Mouse (Mus musculus): ENCODE data around the gene Ubac1. TPM values are rescaled to one million over a fixed set of nuclear protein-coding genes. Genes with fewer than 3 reads are reported as not detected.
A peak's percentile ranks its signal among the peaks of the same experiment; 100 is the strongest.

Gene Ubac1
- polyA plus RNA-seq (2014; fragmentation: Nextera tagmentation; extraction: Ambion mirVana): 113 and 120 TPM in 2 replicates

DNA sequence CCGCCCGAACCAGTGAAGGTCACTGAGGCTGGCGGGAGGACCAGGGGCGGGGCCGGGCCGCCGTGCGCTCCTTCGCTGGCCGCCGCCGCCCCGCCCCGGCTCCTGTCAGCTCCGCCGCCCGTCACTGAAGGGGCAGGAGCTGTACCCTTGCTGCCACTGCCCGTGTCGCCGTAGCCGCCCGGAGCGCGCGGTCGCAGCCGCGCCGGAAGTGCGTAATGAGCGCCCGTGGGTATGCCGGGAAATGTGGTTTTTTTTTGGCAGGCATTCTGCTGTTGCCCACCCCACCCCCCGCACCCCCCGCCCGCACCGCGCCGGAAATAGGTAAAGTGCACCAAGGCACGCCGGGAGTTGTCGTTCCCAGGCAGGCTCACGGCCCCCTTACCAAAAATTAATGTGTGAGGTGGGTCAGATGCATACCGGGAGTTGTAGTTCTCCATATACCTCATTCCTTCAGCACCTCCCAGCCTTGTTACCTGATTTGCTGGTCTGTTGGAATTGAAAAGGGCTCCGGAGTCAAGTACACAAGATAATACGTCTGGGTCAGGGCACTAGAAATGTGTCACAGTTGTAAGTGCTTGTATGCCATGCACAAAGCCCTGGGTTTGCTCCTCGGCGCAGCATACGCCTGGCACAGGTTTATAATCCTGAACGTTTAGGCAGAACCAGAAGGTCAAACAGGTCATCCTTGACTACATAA, at the start of gene Ubac1:
TSS of gene Ubac1 (minus strand) at position 187 of the 697 bp plus-strand sequence.
- no peaks in the 10 kb centered on the region for H3K36me3 ChIP-seq (replicated peaks; ENCODE audit: control insufficient read depth, insufficient read depth, low read depth, low read length)
- H3K9ac ChIP-seq (replicated peaks; ENCODE audit: low read length): peak within 1 kb of the TSS; percentile 80
- peak within 1 kb of the TSS; percentile 67 for H3K27ac ChIP-seq (replicated peaks; ENCODE audit: low read depth, low read length)
- peak within 1 kb of the TSS; percentile 86 for H3K4me2 ChIP-seq (ENCODE audit: low read depth, low read length)
- 6% methylated on average over 49 of the region's 50 CpGs for WGBS
- no peaks in the 10 kb centered on the region for H3K4me1 ChIP-seq (ENCODE audit: control insufficient read depth, insufficient read depth, low read length)
- DNase-seq (ENCODE audit: low spot score) (peak; percentile 95), ATAC-seq (replicated peaks; ENCODE audit: insufficient number of reproducible peaks, low FRiP score, low TSS enrichment, low read depth) (peak; percentile 87)
- peak within 1 kb of the TSS; percentile 85 for H3K4me3 ChIP-seq (ENCODE audit: low read depth, low read length)
- no peaks in the 10 kb centered on the region for H3K9me3 ChIP-seq (replicated peaks; ENCODE audit: control insufficient read depth, low read length)
- H3K27me3 ChIP-seq (ENCODE audit: control insufficient read depth, insufficient read depth, low read length): no peaks in the 10 kb centered on the region

DNA sequence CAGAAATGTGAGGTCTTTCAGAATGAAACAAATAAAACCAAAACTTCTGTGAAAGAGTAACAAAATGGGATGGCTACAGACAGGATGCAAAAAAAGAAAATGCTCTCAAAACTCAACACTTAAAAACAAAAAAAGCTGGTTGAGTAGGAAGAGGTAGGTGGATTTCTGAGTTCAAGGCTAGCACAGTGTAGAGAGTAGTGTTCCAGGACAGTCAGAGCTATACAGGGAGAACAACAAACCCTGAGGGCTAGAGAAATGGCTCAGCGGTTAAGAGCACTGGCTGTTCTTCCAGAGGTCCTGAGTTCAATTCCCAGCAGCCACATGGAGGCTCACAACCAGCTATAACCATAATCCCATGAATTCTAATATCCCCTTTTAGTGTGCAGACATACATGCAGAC, 47.0 kb upstream of the Ubac1 start:
- no peak overlapping the region for H3K27ac ChIP-seq (replicated peaks; ENCODE audit: low read depth, low read length)
- ATAC-seq (replicated peaks; ENCODE audit: insufficient number of reproducible peaks, low FRiP score, low TSS enrichment, low read depth): no peak
- H3K4me1 ChIP-seq (ENCODE audit: control insufficient read depth, insufficient read depth, low read length): no peaks in the 10 kb centered on the region
- H3K27me3 ChIP-seq (ENCODE audit: control insufficient read depth, insufficient read depth, low read length): no peaks in the 10 kb centered on the region
- no peak overlapping the region for H3K4me3 ChIP-seq (ENCODE audit: low read depth, low read length)
- no peaks in the 10 kb centered on the region for H3K36me3 ChIP-seq (replicated peaks; ENCODE audit: control insufficient read depth, insufficient read depth, low read depth, low read length)
- DNase-seq (ENCODE audit: low spot score): no peak
- WGBS: 82% methylated on average over 1 of the region's 1 CpGs
- no peak overlapping the region for H3K4me2 ChIP-seq (ENCODE audit: low read depth, low read length)
- no peaks in the 10 kb centered on the region for H3K9me3 ChIP-seq (replicated peaks; ENCODE audit: control insufficient read depth, low read length)
- no peak overlapping the region for H3K9ac ChIP-seq (replicated peaks; ENCODE audit: low read length)

DNA sequence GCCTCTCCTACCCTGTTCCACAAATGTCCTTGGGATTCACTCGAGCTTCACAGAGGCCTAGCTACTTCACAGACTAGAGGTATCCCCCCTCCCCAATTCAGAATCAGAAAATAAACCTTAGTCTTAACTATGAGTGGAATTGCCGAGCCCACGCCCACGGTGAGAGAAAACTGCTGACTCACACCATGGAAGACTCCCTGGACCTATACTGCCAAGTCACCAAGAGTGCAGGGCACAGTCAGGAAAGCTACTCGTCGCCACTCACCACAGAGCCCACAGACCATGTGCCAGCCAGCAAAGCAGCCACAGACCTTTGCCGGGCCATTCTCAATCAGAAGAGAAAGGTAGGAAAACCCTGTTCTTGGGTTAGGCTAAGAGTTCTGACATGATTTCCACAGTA, 46.6 kb upstream of the Ubac1 start:
- Histone ChIP-seq H3K4me1 (ENCODE audit: control insufficient read depth, insufficient read depth, low read length) (no peaks in the 10 kb centered on the region), H3K27ac (replicated peaks; ENCODE audit: low read depth, low read length) (no peak overlapping the region), H3K36me3 (replicated peaks; ENCODE audit: control insufficient read depth, insufficient read depth, low read depth, low read length) (no peaks in the 10 kb centered on the region), H3K4me2 (ENCODE audit: low read depth, low read length) (no peak overlapping the region), H3K9me3 (replicated peaks; ENCODE audit: control insufficient read depth, low read length) (no peaks in the 10 kb centered on the region), H3K4me3 (ENCODE audit: low read depth, low read length) (no peak overlapping the region), H3K9ac (replicated peaks; ENCODE audit: low read length) (no peak overlapping the region), H3K27me3 (ENCODE audit: control insufficient read depth, insufficient read depth, low read length) (no peaks in the 10 kb centered on the region)
- no peak for ATAC-seq (replicated peaks; ENCODE audit: insufficient number of reproducible peaks, low FRiP score, low TSS enrichment, low read depth)
- 78% methylated on average over 7 of the region's 7 CpGs for WGBS
- DNase-seq (ENCODE audit: low spot score): no peak

DNA sequence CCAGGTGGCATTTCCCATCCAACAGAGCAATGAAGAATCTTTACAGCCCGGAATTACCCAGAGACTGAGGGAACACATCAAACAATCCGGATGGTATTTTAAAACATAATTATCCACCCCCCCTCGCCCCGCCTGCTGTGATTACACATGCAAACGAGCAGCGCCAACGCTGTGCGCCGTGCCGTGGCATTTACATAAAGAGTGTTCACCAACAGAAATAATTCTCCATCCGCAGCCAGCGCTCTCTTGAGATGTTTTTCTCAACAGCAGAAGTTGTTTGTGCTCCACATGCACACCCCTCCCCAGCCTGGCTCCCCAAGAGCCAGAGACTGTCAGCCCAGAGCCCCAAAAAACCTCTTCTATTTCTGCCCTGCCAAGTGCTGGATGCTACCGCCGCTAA, 45.0 kb upstream of the Ubac1 start:
- H3K9ac ChIP-seq (replicated peaks; ENCODE audit: low read length): no peak overlapping the region
- no peaks in the 10 kb centered on the region for H3K4me1 ChIP-seq (ENCODE audit: control insufficient read depth, insufficient read depth, low read length)
- no peak overlapping the region for H3K4me3 ChIP-seq (ENCODE audit: low read depth, low read length)
- no peaks in the 10 kb centered on the region for H3K36me3 ChIP-seq (replicated peaks; ENCODE audit: control insufficient read depth, insufficient read depth, low read depth, low read length)
- no peak overlapping the region for H3K4me2 ChIP-seq (ENCODE audit: low read depth, low read length)
- ATAC-seq (replicated peaks; ENCODE audit: insufficient number of reproducible peaks, low FRiP score, low TSS enrichment, low read depth) (no peak), DNase-seq (ENCODE audit: low spot score) (no peak)
- no peak overlapping the region for H3K27ac ChIP-seq (replicated peaks; ENCODE audit: low read depth, low read length)
- no peaks in the 10 kb centered on the region for H3K27me3 ChIP-seq (ENCODE audit: control insufficient read depth, insufficient read depth, low read length)
- WGBS: 85% methylated on average over 14 of the region's 14 CpGs
- no peaks in the 10 kb centered on the region for H3K9me3 ChIP-seq (replicated peaks; ENCODE audit: control insufficient read depth, low read length)

DNA sequence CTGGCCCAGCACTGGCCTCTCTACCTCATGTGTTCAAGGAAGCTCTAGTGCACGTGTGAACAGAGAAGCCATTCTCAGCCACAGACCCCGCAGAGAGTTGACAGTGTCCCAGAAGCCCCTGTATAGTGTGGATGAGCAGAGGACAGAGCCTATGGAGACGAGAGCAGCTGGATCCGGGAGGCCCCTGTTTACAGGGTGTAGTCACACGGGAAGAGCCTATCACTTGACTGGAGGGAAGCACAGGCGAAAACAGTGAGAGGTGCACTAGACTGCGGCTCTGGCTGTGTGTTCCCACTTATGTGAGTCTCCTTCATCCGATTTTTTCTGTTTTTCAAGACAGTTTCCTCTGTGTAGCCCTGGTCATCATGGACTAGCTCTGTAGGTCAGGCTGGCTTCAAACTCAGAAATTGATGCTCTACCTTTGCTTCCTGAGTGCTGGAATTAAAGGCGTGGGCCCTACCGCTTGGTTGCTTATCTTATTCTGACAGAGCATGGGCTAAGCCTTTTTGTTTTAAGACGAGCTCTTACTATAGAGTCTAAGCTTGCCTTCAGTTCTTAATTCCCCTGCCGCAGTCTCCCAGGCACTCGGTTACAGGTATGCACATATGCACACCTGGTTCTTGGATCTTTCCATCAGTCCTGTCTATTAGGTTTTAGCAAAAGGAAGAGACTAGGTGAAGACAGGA, 41.3 kb upstream of the Ubac1 start:
- no peak overlapping the region for H3K9ac ChIP-seq (replicated peaks; ENCODE audit: low read length)
- no peaks in the 10 kb centered on the region for H3K9me3 ChIP-seq (replicated peaks; ENCODE audit: control insufficient read depth, low read length)
- no peaks in the 10 kb centered on the region for H3K27me3 ChIP-seq (ENCODE audit: control insufficient read depth, insufficient read depth, low read length)
- no peaks in the 10 kb centered on the region for H3K36me3 ChIP-seq (replicated peaks; ENCODE audit: control insufficient read depth, insufficient read depth, low read depth, low read length)
- no peak overlapping the region for H3K4me2 ChIP-seq (ENCODE audit: low read depth, low read length)
- no peaks in the 10 kb centered on the region for H3K4me1 ChIP-seq (ENCODE audit: control insufficient read depth, insufficient read depth, low read length)
- 84% methylated on average over 13 of the region's 13 CpGs for WGBS
- no peak for DNase-seq (ENCODE audit: low spot score)
- H3K4me3 ChIP-seq (ENCODE audit: low read depth, low read length): no peak overlapping the region
- no peak overlapping the region for H3K27ac ChIP-seq (replicated peaks; ENCODE audit: low read depth, low read length)
- ATAC-seq (replicated peaks; ENCODE audit: insufficient number of reproducible peaks, low FRiP score, low TSS enrichment, low read depth): no peak

DNA sequence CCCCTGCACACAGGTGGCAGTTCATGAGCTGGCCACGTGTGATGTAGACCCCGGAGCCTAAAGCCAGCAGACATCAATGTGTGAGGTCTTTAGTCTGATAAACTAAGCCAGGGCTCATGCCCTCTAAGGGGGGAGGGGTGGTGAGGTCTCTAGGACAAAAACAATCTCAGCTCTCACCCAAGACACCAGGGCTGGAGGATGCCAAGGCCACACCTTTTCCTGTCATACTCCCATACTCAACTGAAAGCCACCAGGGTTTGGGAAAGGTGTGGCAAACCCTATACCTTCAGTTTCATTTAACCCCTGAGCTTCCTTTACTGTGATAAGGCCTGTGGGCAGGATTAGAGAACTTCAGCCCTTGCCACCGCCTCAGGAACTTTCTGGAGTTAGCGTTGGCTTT, 40.7 kb upstream of the Ubac1 start:
- Histone ChIP-seq H3K4me3 (ENCODE audit: low read depth, low read length) (no peak overlapping the region), H3K27me3 (ENCODE audit: control insufficient read depth, insufficient read depth, low read length) (no peaks in the 10 kb centered on the region), H3K9ac (replicated peaks; ENCODE audit: low read length) (no peak overlapping the region), H3K9me3 (replicated peaks; ENCODE audit: control insufficient read depth, low read length) (no peaks in the 10 kb centered on the region), H3K4me1 (ENCODE audit: control insufficient read depth, insufficient read depth, low read length) (no peaks in the 10 kb centered on the region), H3K36me3 (replicated peaks; ENCODE audit: control insufficient read depth, insufficient read depth, low read depth, low read length) (no peaks in the 10 kb centered on the region), H3K4me2 (ENCODE audit: low read depth, low read length) (no peak overlapping the region), H3K27ac (replicated peaks; ENCODE audit: low read depth, low read length) (no peak overlapping the region)
- ATAC-seq (replicated peaks; ENCODE audit: insufficient number of reproducible peaks, low FRiP score, low TSS enrichment, low read depth): no peak
- WGBS: 69% methylated on average over 4 of the region's 4 CpGs
- DNase-seq (ENCODE audit: low spot score): no peak

DNA sequence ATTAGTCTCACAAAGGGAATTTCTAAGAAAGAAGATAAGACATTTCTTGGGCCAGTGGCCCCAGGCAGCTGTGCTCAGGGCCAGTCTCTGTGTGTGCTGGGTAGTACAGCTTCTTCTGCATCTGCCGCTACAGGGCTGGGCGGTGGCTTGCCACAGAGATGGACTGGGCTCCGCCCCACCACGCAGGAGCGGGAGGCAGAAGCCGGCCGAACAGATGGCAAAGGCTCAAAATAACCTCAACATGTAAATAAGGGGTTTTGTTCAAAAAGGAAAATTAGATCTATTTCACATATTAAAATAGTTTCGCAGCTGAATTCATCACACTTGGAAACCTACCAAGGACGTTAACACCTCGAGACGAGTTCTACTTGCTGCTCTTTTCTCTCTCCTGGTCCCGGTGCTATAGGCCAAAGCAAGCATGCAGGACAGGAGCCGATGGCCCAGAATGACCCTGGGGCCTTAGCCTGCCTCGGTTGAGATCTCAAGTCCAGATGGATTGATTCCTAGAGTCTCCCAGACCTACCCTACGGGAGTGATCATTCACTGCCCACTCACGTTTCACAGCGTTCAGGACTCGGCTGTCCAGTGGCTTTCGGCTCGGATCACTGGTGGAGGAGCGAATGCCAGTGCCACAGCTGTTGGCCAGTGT, 39.6 kb upstream of the Ubac1 start:
- no peaks in the 10 kb centered on the region for H3K9me3 ChIP-seq (replicated peaks; ENCODE audit: control insufficient read depth, low read length)
- no peak overlapping the region for H3K4me3 ChIP-seq (ENCODE audit: low read depth, low read length)
- H3K4me1 ChIP-seq (ENCODE audit: control insufficient read depth, insufficient read depth, low read length): no peaks in the 10 kb centered on the region
- no peaks in the 10 kb centered on the region for H3K27me3 ChIP-seq (ENCODE audit: control insufficient read depth, insufficient read depth, low read length)
- no peaks in the 10 kb centered on the region for H3K36me3 ChIP-seq (replicated peaks; ENCODE audit: control insufficient read depth, insufficient read depth, low read depth, low read length)
- no peak for ATAC-seq (replicated peaks; ENCODE audit: insufficient number of reproducible peaks, low FRiP score, low TSS enrichment, low read depth)
- no peak overlapping the region for H3K9ac ChIP-seq (replicated peaks; ENCODE audit: low read length)
- DNase-seq (ENCODE audit: low spot score): no peak
- no peak overlapping the region for H3K27ac ChIP-seq (replicated peaks; ENCODE audit: low read depth, low read length)
- H3K4me2 ChIP-seq (ENCODE audit: low read depth, low read length): no peak overlapping the region
- 78% methylated on average over 21 of the region's 21 CpGs for WGBS

DNA sequence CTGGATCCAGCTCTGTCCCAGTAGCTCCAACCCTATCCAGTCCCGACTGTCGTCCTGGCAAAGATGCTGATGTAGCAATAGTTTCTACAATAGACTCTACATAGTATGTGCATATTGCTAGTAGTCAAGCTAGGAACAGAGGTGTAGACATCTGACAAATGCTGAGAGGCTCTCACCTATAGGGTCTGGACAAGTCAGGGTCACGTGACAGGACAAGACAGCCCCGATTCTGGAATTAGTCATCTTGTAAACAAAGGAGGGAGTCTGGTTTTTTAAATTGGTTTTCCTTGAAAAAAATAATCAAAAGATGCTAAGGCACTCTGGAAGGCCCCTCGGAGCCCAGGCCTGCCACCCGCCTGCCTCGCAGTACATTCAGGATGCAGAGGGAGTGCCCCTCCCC, 35.5 kb upstream of the Ubac1 start:
- DNase-seq (ENCODE audit: low spot score) (no peak), ATAC-seq (replicated peaks; ENCODE audit: insufficient number of reproducible peaks, low FRiP score, low TSS enrichment, low read depth) (no peak)
- H3K36me3 ChIP-seq (replicated peaks; ENCODE audit: control insufficient read depth, insufficient read depth, low read depth, low read length): no peaks in the 10 kb centered on the region
- H3K4me2 ChIP-seq (ENCODE audit: low read depth, low read length): no peak overlapping the region
- 83% methylated on average over 7 of the region's 7 CpGs for WGBS
- H3K27me3 ChIP-seq (ENCODE audit: control insufficient read depth, insufficient read depth, low read length): no peaks in the 10 kb centered on the region
- H3K4me3 ChIP-seq (ENCODE audit: low read depth, low read length): no peak overlapping the region
- no peak overlapping the region for H3K9ac ChIP-seq (replicated peaks; ENCODE audit: low read length)
- no peaks in the 10 kb centered on the region for H3K9me3 ChIP-seq (replicated peaks; ENCODE audit: control insufficient read depth, low read length)
- H3K27ac ChIP-seq (replicated peaks; ENCODE audit: low read depth, low read length): no peak overlapping the region
- no peaks in the 10 kb centered on the region for H3K4me1 ChIP-seq (ENCODE audit: control insufficient read depth, insufficient read depth, low read length)

Measured in embryonic facial prominence, embryonic 11.5 days (tissue).